Comparison of ENCODE assay signal across 27 mouse cellular contexts in genomic region chr5:28136438-28136837, GRCm38 (mm10). TPM values are rescaled to one million over a fixed set of nuclear protein-coding genes. Genes with fewer than 3 reads are reported as not detected.
A peak's percentile ranks its signal among the peaks of the same experiment; 100 is the strongest.
DNase-seq lines count a peak whose midpoint lies in the region; ATAC-seq and TF ChIP-seq lines count a peak whose summit lies in the region.
"Had no signal": no experiment of that assay in that cellular context is flagged by ENCODE, and none has a peak within 500 bp of the region (broad histone marks: within the 10 kb centered on the region; RNA-seq: fewer than 3 reads in every experiment).

No protein-coding gene starts in this region.

- peak; percentile 55 to 70 for DNase-seq in cerebellum, postnatal 10 days
- peak; percentile 57 for DNase-seq in midbrain, embryonic 14.5 days
- DNase-seq in midbrain, embryonic 11.5 days (ENCODE audit: low spot score, missing footprints) = no peak
- DNase-seq in limb, embryonic 14.5 days (ENCODE audit: low spot score) = no peak
- DNase-seq: adrenal gland, postnatal 10 days; cerebellum, postnatal 36 days; gastrocnemius, postnatal 10 days; heart, adult 18-20 months; heart, postnatal 36 days; kidney, adult 9 months; kidney, postnatal 4 days; lung, adult 18-20 months; lung, postnatal 14 days; retina, postnatal 1 day had no signal

- H3K27me3 ChIP-seq in hindbrain, embryonic 13.5 days = peaks cover 25% of the 10 kb centered on the region
- peaks cover 21% of the 10 kb centered on the region for H3K27me3 ChIP-seq in hindbrain, embryonic 12.5 days
- no peaks in the 10 kb centered on the region for H3K27me3 ChIP-seq in midbrain, embryonic 14.5 days (ENCODE audit: control insufficient read depth, insufficient read depth, low read length)
- H3K27me3 ChIP-seq in midbrain, embryonic 11.5 days (ENCODE audit: control insufficient read depth, insufficient read depth, low read length) = no peaks in the 10 kb centered on the region
- H3K27me3 ChIP-seq in limb, embryonic 14.5 days (ENCODE audit: control insufficient read depth, insufficient read depth, low read length) = 0 out of 2 replicates have a peak, but pooled peaks cover 1% of the 10 kb centered on the region

- no peak for ATAC-seq in cerebellum, adult (ENCODE audit: insufficient number of reproducible peaks, low FRiP score, low TSS enrichment)
- peak; percentile 80 for ATAC-seq in hindbrain, embryonic 13.5 days (ENCODE audit: low FRiP score)
- ATAC-seq in hindbrain, embryonic 12.5 days (ENCODE audit: low FRiP score) = no peak
- ATAC-seq in midbrain, embryonic 14.5 days (ENCODE audit: low FRiP score, low TSS enrichment) = peak; percentile 43; the same call in 1 of the 2 replicates
- ATAC-seq in midbrain, embryonic 11.5 days (ENCODE audit: low FRiP score) = no peak
- peak; percentile 47 for ATAC-seq in limb, embryonic 14.5 days (ENCODE audit: low FRiP score, low read depth)
- no peak for ATAC-seq in granulocyte monocyte progenitor cell, adult 5-6 weeks (replicated peaks; ENCODE audit: poor library complexity, severe bottlenecking)
- ATAC-seq: intestine, embryonic 15.5 days; Patski had no signal

- WGBS in hindbrain, embryonic 13.5 days = 44% methylated on average over 2 of the region's 2 CpGs
- WGBS in hindbrain, embryonic 12.5 days = 36% methylated on average over 2 of the region's 2 CpGs
- 24% methylated on average over 2 of the region's 2 CpGs for WGBS in midbrain, embryonic 14.5 days
- 49% methylated on average over 2 of the region's 2 CpGs for WGBS in midbrain, embryonic 11.5 days
- 18% methylated on average over 2 of the region's 2 CpGs for WGBS in limb, embryonic 14.5 days

- no peak overlapping the region for H3K4me3 ChIP-seq in hindbrain, embryonic 13.5 days
- no peak overlapping the region for H3K4me3 ChIP-seq in hindbrain, embryonic 12.5 days
- no peak overlapping the region for H3K4me3 ChIP-seq in midbrain, embryonic 14.5 days (replicated peaks; ENCODE audit: low read depth, low read length)
- no peak overlapping the region for H3K4me3 ChIP-seq in midbrain, embryonic 11.5 days (ENCODE audit: low read depth, low read length)
- H3K4me3 ChIP-seq in limb, embryonic 14.5 days (replicated peaks; ENCODE audit: low read length) = no peak overlapping the region
- H3K4me3 ChIP-seq: intestine, embryonic 15.5 days had no signal

- H3K36me3 ChIP-seq in hindbrain, embryonic 13.5 days = no peaks in the 10 kb centered on the region
- H3K36me3 ChIP-seq in hindbrain, embryonic 12.5 days = no peaks in the 10 kb centered on the region
- no peaks in the 10 kb centered on the region for H3K36me3 ChIP-seq in midbrain, embryonic 14.5 days (ENCODE audit: control insufficient read depth, insufficient read depth, low read length)
- H3K36me3 ChIP-seq in midbrain, embryonic 11.5 days (ENCODE audit: control insufficient read depth, insufficient read depth, low read length) = no peaks in the 10 kb centered on the region
- H3K36me3 ChIP-seq in limb, embryonic 14.5 days (ENCODE audit: control insufficient read depth, insufficient read depth, low read length) = no peaks in the 10 kb centered on the region
- H3K36me3 ChIP-seq: intestine, embryonic 15.5 days had no signal

- H3K4me2 ChIP-seq in hindbrain, embryonic 13.5 days = no peak overlapping the region
- H3K4me2 ChIP-seq in hindbrain, embryonic 12.5 days (replicated peaks) = no peak overlapping the region
- no peak overlapping the region for H3K4me2 ChIP-seq in midbrain, embryonic 14.5 days (ENCODE audit: low read length)
- no peak overlapping the region for H3K4me2 ChIP-seq in midbrain, embryonic 11.5 days
- no peak overlapping the region for H3K4me2 ChIP-seq in limb, embryonic 14.5 days (replicated peaks; ENCODE audit: low read depth, low read length, severe bottlenecking)
- H3K4me2 ChIP-seq: intestine, embryonic 15.5 days; liver, embryonic 11.5 days had no signal

- H3K9ac ChIP-seq in hindbrain, embryonic 13.5 days = no peak overlapping the region
- no peak overlapping the region for H3K9ac ChIP-seq in hindbrain, embryonic 12.5 days
- H3K9ac ChIP-seq in midbrain, embryonic 14.5 days (replicated peaks; ENCODE audit: low read length) = no peak overlapping the region
- H3K9ac ChIP-seq in midbrain, embryonic 11.5 days (ENCODE audit: low read length) = no peak overlapping the region
- H3K9ac ChIP-seq in limb, embryonic 14.5 days (ENCODE audit: low read depth, low read length, severe bottlenecking) = no peak overlapping the region
- H3K9ac ChIP-seq: intestine, embryonic 15.5 days had no signal

- no peaks in the 10 kb centered on the region for H3K9me3 ChIP-seq in hindbrain, embryonic 13.5 days
- H3K9me3 ChIP-seq in hindbrain, embryonic 12.5 days (replicated peaks) = no peaks in the 10 kb centered on the region
- H3K9me3 ChIP-seq in midbrain, embryonic 14.5 days (ENCODE audit: control insufficient read depth, low read length) = no peaks in the 10 kb centered on the region
- H3K9me3 ChIP-seq in midbrain, embryonic 11.5 days (ENCODE audit: control insufficient read depth, low read length) = no peaks in the 10 kb centered on the region
- H3K9me3 ChIP-seq in limb, embryonic 14.5 days (ENCODE audit: control insufficient read depth, low read length) = no peaks in the 10 kb centered on the region
- H3K9me3 ChIP-seq: intestine, embryonic 15.5 days had no signal

- no peak overlapping the region for H3K27ac ChIP-seq in hindbrain, embryonic 13.5 days
- H3K27ac ChIP-seq in hindbrain, embryonic 12.5 days = no peak overlapping the region
- H3K27ac ChIP-seq in midbrain, embryonic 14.5 days (replicated peaks; ENCODE audit: low read depth, low read length) = no peak overlapping the region
- H3K27ac ChIP-seq in midbrain, embryonic 11.5 days (ENCODE audit: low read depth, low read length) = no peak overlapping the region
- no peak overlapping the region for H3K27ac ChIP-seq in limb, embryonic 14.5 days (replicated peaks; ENCODE audit: low read depth, low read length)
- H3K27ac ChIP-seq: intestine, embryonic 15.5 days; stomach, postnatal 0 days had no signal

- no peak for TF ChIP-seq POLR2A in limb, embryonic 14.5 days (IDR thresholded peaks at IDR 0.05; ENCODE audit: borderline replicate concordance, extremely low read depth, insufficient read depth, insufficient read length)

- H3K4me1 ChIP-seq in hindbrain, embryonic 13.5 days (replicated peaks) = no peaks in the 10 kb centered on the region
- no peaks in the 10 kb centered on the region for H3K4me1 ChIP-seq in hindbrain, embryonic 12.5 days
- no peaks in the 10 kb centered on the region for H3K4me1 ChIP-seq in midbrain, embryonic 14.5 days (ENCODE audit: control insufficient read depth, insufficient read depth, low read length)
- no peaks in the 10 kb centered on the region for H3K4me1 ChIP-seq in midbrain, embryonic 11.5 days (ENCODE audit: control insufficient read depth, insufficient read depth, low read length)
- H3K4me1 ChIP-seq in limb, embryonic 14.5 days (ENCODE audit: control insufficient read depth, insufficient read depth, low read length) = no peaks in the 10 kb centered on the region
- H3K4me1 ChIP-seq: intestine, embryonic 15.5 days had no signal

RNA-seq across cellular contexts. Expression of gene En2, which starts 29.1 kb away (rescaled TPM):
- polyA plus RNA-seq in hindbrain, embryonic 13.5 days (2015; fragmentation: Nextera tagmentation; extraction: Ambion mirVana) = 0.58 and 0.71 TPM in 2 replicates
- 0.66 and 0.86 TPM in 2 replicates for polyA plus RNA-seq in hindbrain, embryonic 12.5 days (2016; fragmentation: Nextera tagmentation; extraction: Ambion mirVana)
- 3.8 TPM in 2 replicates for polyA plus RNA-seq in midbrain, embryonic 14.5 days (2014; fragmentation: Nextera tagmentation; extraction: Ambion mirVana)
- polyA plus RNA-seq in midbrain, embryonic 11.5 days (2014; fragmentation: Nextera tagmentation; extraction: Ambion mirVana) = 2.4 and 2.9 TPM in 2 replicates
- 0.03 and 0.06 TPM in 2 replicates for polyA plus RNA-seq in limb, embryonic 14.5 days (2012; rRNA removed)
- not detected in 2 replicates for polyA plus RNA-seq in limb, embryonic 14.5 days (2014; fragmentation: Nextera tagmentation; extraction: Ambion mirVana)
- total RNA-seq in granulocyte monocyte progenitor cell, adult 5-6 weeks (2014; fragmentation: Nextera tagmentation) = not detected in 2 replicates
- total RNA-seq in granulocyte monocyte progenitor cell, adult 5-6 weeks (2017) = not detected in 2 replicates
- total RNA-seq: adrenal gland, postnatal 10 days; heart, postnatal 36 days; left cerebral cortex, postnatal 10 days; megakaryocyte, adult 5-6 weeks had no signal
- polyA plus RNA-seq: heart, embryonic 14.5 days; intestine, embryonic 15.5 days; liver, embryonic 11.5 days; stomach, postnatal 0 days; thymus, postnatal 0 days; urinary bladder, adult 2 months had no signal

Comparison
In these comparisons a context has a peak if more than half of its experiments do, and no peak if none do; other contexts are left out.
1. DNase-seq: peak in cerebellum, postnatal 10 days (2 of 2) and midbrain, embryonic 14.5 days (single experiment); none in midbrain, embryonic 11.5 days (single experiment) and limb, embryonic 14.5 days (single experiment).
2. ATAC-seq: peak in hindbrain, embryonic 13.5 days (single experiment), midbrain, embryonic 14.5 days (single experiment) and limb, embryonic 14.5 days (single experiment); none in cerebellum, adult (single experiment), hindbrain, embryonic 12.5 days (single experiment), midbrain, embryonic 11.5 days (single experiment) and granulocyte monocyte progenitor cell, adult 5-6 weeks (single experiment).